Mouse (Mus musculus) liver, postnatal 0 days (tissue): ENCODE measurements around the gene Dhdh.

ENCODE experiments used
- CTCF ChIP-seq: sonication (generic); IDR thresholded peaks from 2 replicates; pipeline ENCODE4 v1.5.1; 2016; ENCODE audit warnings: antibody characterized with exemption, low read depth
- EP300 ChIP-seq: IDR thresholded peaks from 2 replicates; pipeline ENCODE4 v1.6.1; 2016; ENCODE audit warnings: antibody characterized with exemption, low read depth, mild to moderate bottlenecking

DNA sequence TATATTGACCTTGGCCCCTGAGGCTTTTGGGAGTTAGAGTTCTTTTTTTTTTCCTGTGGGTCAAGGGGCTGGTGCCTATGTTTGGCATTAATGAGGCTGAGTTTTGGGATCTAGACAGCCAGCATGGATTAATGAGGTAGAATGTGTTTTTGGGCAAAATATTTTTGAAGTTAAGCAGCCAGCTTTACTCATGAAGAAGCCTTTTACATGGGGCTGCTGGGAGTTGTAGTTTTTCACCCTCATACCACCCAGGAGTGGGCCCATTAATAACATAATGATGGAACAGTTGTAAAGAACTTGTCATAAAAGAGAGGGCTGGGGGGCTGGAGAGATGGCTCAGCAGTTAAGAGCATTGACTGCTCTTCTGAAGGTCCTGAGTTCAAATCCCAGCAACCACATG lies 42.0 kb downstream of the Dhdh start:
- no peak for TF ChIP-seq CTCF
- no peak for TF ChIP-seq EP300
